Mouse (Mus musculus): Measurements from ENCODE around the gene Rnf208. TPM values are rescaled to one million over a fixed set of nuclear protein-coding genes. Genes with fewer than 3 reads are reported as not detected.

The Rnf208 gene
- polyA plus RNA-seq, 1 experiment from 2014 or later = 11.3 TPM

DNA sequence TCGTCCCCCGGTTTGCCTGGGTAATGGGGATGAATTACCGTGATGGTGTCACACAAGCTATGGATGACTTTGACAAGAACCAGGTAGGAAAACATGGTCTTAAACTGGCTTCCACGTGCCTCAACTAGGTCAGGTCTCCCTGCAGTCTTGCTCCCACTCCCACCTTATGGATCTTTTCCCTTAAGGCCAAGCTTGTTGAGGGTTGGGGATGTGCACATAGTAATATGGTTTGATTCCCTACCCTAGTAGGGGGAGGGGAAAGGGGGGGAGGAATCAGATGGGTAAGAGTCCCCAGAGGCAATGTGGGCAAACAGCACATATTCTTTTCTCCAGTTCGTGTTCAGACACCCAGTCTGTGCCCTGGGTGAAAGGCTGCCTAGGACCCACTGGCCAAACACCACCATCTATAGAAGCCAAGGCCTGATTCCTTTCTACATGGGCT, 20.7 kb upstream of the Rnf208 start:
- WGBS = 65% methylated on average over 5 of the region's 5 CpGs
- Histone ChIP-seq H3K36me3 (ENCODE audit: control insufficient read depth, insufficient read depth, low read length) (0 out of 2 replicates have a peak, but pooled peaks cover 5% of the 10 kb centered on the region), H3K4me3 (replicated peaks; ENCODE audit: low read length) (no peak overlapping the region), H3K4me1 (ENCODE audit: control insufficient read depth, insufficient read depth, low read length) (peaks cover 17% of the 10 kb centered on the region), H3K27ac (ENCODE audit: low read length) (no peak overlapping the region), H3K9me3 (replicated peaks; ENCODE audit: control insufficient read depth, low read length) (no peaks in the 10 kb centered on the region), H3K9ac (ENCODE audit: low read length) (no peak overlapping the region), H3K27me3 (ENCODE audit: control insufficient read depth, insufficient read depth, low read length) (no peaks in the 10 kb centered on the region), H3K4me2 (ENCODE audit: low read depth, low read length) (no peak overlapping the region)
- ATAC-seq (ENCODE audit: insufficient read depth, low FRiP score) = no peak

DNA sequence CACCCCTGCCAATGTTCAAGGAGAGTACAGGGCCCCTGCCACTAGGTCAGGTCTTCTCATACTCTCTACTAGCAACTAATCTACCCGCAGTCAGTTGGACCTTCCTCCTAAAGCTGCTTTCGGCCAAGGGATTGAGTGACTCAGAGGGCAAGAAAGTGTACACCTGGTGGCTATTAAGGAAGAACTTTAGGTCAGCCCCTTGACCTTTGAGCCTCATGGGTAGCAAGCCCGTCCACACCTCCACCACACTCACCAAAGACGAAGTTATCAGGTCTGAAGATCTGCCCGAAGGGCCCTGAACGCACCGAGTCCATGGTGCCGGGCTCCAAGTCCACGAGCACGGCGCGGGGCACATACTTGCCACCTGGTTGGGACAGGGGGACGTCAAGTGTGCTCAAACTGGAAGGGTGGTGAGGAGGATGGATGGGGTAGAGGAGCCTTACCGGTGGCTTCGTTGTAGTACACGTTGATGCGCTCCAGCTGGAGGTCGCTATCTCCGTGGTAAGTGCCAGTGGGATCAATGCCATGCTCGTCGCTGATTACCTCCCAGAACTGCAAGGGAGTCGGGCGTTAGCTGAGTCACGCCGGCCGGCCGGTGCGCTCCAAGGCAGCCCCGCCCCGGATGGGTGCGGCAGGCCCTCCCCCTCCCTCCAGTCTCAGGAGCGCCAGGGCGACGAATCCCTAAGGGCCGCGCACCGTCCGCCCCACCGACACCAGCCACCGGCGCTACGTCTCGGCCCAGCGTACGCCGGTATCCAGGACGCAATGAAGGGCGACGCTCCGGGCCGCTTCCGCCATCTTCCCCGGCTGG, 18.2 kb upstream of the Rnf208 start:
- no peaks in the 10 kb centered on the region for H3K9me3 ChIP-seq (replicated peaks; ENCODE audit: control insufficient read depth, low read length)
- H3K27ac ChIP-seq (ENCODE audit: low read length) = peak overlapping the region; percentile 98
- H3K4me1 ChIP-seq (ENCODE audit: control insufficient read depth, insufficient read depth, low read length) = peaks cover 21% of the 10 kb centered on the region
- H3K36me3 ChIP-seq (ENCODE audit: control insufficient read depth, insufficient read depth, low read length) = 0 out of 2 replicates have a peak, but pooled peaks cover 5% of the 10 kb centered on the region
- under 1% methylated on average over 53 of the region's 53 CpGs for WGBS
- H3K27me3 ChIP-seq (ENCODE audit: control insufficient read depth, insufficient read depth, low read length) = no peaks in the 10 kb centered on the region
- H3K4me3 ChIP-seq (replicated peaks; ENCODE audit: low read length) = peak overlapping the region; percentile 93
- peak overlapping the region; percentile 98 for H3K4me2 ChIP-seq (ENCODE audit: low read depth, low read length)
- ATAC-seq (ENCODE audit: insufficient read depth, low FRiP score) = peak; percentile 67
- peak overlapping the region; percentile 91 for H3K9ac ChIP-seq (ENCODE audit: low read length)

DNA sequence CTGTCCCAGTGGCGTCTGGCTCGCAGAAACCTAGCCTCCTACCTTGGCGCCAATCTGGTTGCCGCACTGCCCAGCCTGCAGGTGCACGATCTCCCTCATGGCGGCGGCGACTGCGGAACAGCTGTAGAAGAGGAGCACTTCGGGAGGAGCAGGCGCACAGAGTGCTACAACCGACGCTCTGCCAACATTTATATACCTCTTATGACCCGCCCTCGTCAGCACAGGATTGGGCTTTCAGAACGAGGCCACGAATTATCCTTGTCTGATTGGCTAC, 17.6 kb upstream of the Rnf208 start, which contains the start of gene Tubb4b:
TSS of gene Tubb4b (minus strand) at position 211 of the 274 bp plus-strand sequence.
- Histone ChIP-seq H3K27ac (ENCODE audit: low read length) (peak within 1 kb of the TSS; percentile 99), H3K9ac (ENCODE audit: low read length) (peak within 1 kb of the TSS; percentile 91), H3K4me2 (ENCODE audit: low read depth, low read length) (peak within 1 kb of the TSS; percentile 98), H3K36me3 (ENCODE audit: control insufficient read depth, insufficient read depth, low read length) (0 out of 2 replicates have a peak, but pooled peaks cover 5% of the 10 kb centered on the region), H3K9me3 (replicated peaks; ENCODE audit: control insufficient read depth, low read length) (no peaks in the 10 kb centered on the region), H3K4me3 (replicated peaks; ENCODE audit: low read length) (peak within 1 kb of the TSS; percentile 93), H3K4me1 (ENCODE audit: control insufficient read depth, insufficient read depth, low read length) (peaks cover 22% of the 10 kb centered on the region), H3K27me3 (ENCODE audit: control insufficient read depth, insufficient read depth, low read length) (no peaks in the 10 kb centered on the region)
- WGBS = 0% methylated on average over 17 of the region's 17 CpGs
- ATAC-seq (ENCODE audit: insufficient read depth, low FRiP score) = no peak

DNA sequence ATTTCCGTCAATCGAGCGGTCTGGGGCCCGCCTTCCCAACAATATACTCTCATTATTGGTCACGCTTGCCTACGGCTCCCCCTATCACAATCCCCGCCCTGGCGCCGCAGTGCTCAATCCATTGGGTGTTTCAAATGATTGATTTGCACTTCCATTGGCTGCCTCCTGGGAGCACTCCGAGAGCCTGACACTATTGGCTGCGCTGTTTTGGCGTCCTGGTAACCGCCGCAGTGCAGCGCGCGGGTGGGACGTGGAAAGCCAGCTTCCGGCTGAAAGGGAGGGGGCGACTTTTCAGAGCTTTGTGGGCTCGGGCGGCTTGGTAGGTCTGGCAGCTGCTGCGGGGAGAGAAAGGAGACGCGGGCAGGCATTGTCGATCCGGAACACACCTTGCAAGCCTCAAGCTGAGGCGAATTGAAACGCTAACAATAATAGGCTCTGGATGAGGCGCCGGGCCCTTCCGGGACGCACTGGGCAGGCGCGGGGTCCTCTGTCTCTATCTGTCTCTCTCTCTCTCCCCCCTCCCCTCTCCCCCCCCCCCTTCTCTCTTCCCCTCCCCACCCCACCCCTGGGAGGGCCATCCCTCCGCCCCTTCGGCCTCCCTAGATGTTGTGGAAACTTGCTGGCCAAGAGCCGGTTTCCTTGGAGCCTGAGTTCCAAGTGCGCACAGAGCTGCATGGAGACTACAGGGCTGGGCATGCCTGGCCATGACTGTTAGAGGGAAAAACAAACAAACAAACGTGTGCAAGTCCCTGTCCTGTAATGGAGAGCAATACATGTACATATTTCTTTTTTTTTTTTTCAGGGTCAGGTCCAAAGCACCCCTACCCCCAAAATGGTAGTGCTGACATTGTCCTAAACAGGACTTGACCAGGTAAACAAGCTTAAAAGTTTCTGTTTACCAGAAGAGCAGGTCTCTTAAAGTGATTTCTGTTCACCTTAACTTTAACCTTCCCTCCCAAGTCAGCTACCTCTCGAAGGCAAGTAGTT, 17.0 kb upstream of the Rnf208 start:
- peak overlapping the region; percentile 99 for H3K27ac ChIP-seq (ENCODE audit: low read length)
- peaks cover 22% of the 10 kb centered on the region for H3K4me1 ChIP-seq (ENCODE audit: control insufficient read depth, insufficient read depth, low read length)
- H3K9me3 ChIP-seq (replicated peaks; ENCODE audit: control insufficient read depth, low read length) = no peaks in the 10 kb centered on the region
- peak overlapping the region; percentile 63 for H3K4me3 ChIP-seq (replicated peaks; ENCODE audit: low read length)
- peak overlapping the region; percentile 75 for H3K9ac ChIP-seq (ENCODE audit: low read length)
- 2% methylated on average over 41 of the region's 41 CpGs for WGBS
- H3K4me2 ChIP-seq (ENCODE audit: low read depth, low read length) = peak overlapping the region; percentile 60
- H3K36me3 ChIP-seq (ENCODE audit: control insufficient read depth, insufficient read depth, low read length) = 0 out of 2 replicates have a peak, but pooled peaks cover 5% of the 10 kb centered on the region
- peak; percentile 95 for ATAC-seq (ENCODE audit: insufficient read depth, low FRiP score)
- H3K27me3 ChIP-seq (ENCODE audit: control insufficient read depth, insufficient read depth, low read length) = no peaks in the 10 kb centered on the region

DNA sequence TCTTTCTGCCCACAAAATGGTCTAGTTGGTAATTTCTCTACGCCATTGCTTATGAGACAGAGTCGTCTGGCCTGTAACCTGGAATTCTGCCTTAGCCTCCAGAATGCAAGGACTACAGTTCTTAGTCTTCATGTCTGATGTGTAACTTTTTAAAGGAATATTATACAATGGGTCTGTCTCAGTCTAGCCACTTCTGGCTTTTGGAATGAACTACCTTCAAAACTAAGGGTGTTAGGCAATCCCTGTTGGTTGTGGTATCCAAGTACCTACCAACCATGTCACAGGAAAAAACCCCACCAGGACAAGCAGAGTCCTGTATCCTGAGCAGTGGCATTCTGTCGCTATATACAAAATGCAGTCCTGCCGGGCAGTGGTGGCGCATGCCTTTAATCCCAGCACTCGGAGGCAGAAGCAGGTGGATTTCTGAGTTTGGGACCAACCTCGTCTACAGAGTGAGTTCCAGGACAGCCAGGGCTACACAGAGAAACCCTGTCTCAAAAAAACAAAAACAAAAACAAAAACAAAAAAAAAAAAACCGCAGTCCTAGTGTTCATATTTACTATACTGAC, 16.2 kb upstream of the Rnf208 start:
- WGBS = 68% methylated on average over 8 of the region's 8 CpGs
- peak overlapping the region; percentile 75; the same call in 1 of the 2 replicates for H3K9ac ChIP-seq (ENCODE audit: low read length)
- no peaks in the 10 kb centered on the region for H3K9me3 ChIP-seq (replicated peaks; ENCODE audit: control insufficient read depth, low read length)
- H3K36me3 ChIP-seq (ENCODE audit: control insufficient read depth, insufficient read depth, low read length) = 0 out of 2 replicates have a peak, but pooled peaks cover 5% of the 10 kb centered on the region
- H3K27me3 ChIP-seq (ENCODE audit: control insufficient read depth, insufficient read depth, low read length) = no peaks in the 10 kb centered on the region
- peak overlapping the region; percentile 60 for H3K4me2 ChIP-seq (ENCODE audit: low read depth, low read length)
- ATAC-seq (ENCODE audit: insufficient read depth, low FRiP score) = no peak
- H3K27ac ChIP-seq (ENCODE audit: low read length) = peak overlapping the region; percentile 99
- H3K4me3 ChIP-seq (replicated peaks; ENCODE audit: low read length) = peak overlapping the region; percentile 63
- H3K4me1 ChIP-seq (ENCODE audit: control insufficient read depth, insufficient read depth, low read length) = peaks cover 22% of the 10 kb centered on the region

DNA sequence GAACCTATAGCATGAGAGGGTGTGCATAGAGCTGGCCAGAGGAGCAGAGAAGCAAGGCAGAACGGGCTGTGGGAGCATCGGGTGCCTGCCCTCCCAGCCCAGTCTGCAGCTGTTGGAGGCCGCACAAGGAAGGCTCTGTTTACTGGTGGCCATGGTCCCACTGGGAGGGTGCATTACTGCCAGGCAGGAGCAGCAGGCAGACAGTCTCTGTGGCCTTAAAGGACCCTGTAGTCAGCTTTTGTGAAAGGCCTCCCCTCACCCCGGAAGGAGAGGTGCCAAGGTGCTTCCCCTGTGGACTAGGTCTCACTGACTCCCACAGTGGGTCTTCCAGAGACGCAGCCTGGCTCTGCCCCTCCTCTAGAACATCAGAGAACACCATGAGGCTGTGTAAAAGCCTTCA, 15.2 kb upstream of the Rnf208 start:
- H3K27me3 ChIP-seq (ENCODE audit: control insufficient read depth, insufficient read depth, low read length) = no peaks in the 10 kb centered on the region; the same call in 1 of the 2 replicates
- H3K27ac ChIP-seq (ENCODE audit: low read length) = no peak overlapping the region
- H3K4me2 ChIP-seq (ENCODE audit: low read depth, low read length) = no peak overlapping the region
- no peak overlapping the region for H3K9ac ChIP-seq (ENCODE audit: low read length)
- H3K9me3 ChIP-seq (replicated peaks; ENCODE audit: control insufficient read depth, low read length) = no peaks in the 10 kb centered on the region
- 0 out of 2 replicates have a peak, but pooled peaks cover 3% of the 10 kb centered on the region for H3K36me3 ChIP-seq (ENCODE audit: control insufficient read depth, insufficient read depth, low read length)
- peaks cover 22% of the 10 kb centered on the region for H3K4me1 ChIP-seq (ENCODE audit: control insufficient read depth, insufficient read depth, low read length)
- ATAC-seq (ENCODE audit: insufficient read depth, low FRiP score) = no peak
- no peak overlapping the region for H3K4me3 ChIP-seq (replicated peaks; ENCODE audit: low read length)
- WGBS = 78% methylated on average over 5 of the region's 5 CpGs

DNA sequence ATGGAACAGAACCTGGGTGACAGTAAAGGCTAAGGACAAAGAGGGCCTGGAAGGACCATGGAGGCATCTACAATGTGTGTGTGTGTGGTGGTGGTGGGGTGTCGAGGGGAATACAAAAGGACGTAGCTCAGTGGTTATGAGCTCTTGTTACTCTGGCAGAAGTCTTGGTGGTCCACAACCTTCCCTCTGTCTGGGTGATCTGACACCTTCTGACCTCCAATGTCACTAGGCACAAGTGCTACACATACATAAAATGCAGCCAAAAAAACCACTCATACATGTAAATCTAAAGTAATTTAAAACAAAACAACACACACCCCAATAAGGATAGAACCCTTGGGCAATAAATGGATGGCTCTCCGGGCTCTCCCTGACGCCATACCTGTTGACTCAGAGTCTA, 14.6 kb upstream of the Rnf208 start:
- WGBS = 94% methylated on average over 4 of the region's 4 CpGs
- Histone ChIP-seq H3K36me3 (ENCODE audit: control insufficient read depth, insufficient read depth, low read length) (no peaks in the 10 kb centered on the region), H3K27me3 (ENCODE audit: control insufficient read depth, insufficient read depth, low read length) (no peaks in the 10 kb centered on the region; the same call in 1 of the 2 replicates), H3K4me2 (ENCODE audit: low read depth, low read length) (no peak overlapping the region), H3K9me3 (replicated peaks; ENCODE audit: control insufficient read depth, low read length) (no peaks in the 10 kb centered on the region), H3K4me3 (replicated peaks; ENCODE audit: low read length) (no peak overlapping the region), H3K27ac (ENCODE audit: low read length) (no peak overlapping the region), H3K9ac (ENCODE audit: low read length) (no peak overlapping the region), H3K4me1 (ENCODE audit: control insufficient read depth, insufficient read depth, low read length) (peaks cover 22% of the 10 kb centered on the region)
- no peak for ATAC-seq (ENCODE audit: insufficient read depth, low FRiP score)

DNA sequence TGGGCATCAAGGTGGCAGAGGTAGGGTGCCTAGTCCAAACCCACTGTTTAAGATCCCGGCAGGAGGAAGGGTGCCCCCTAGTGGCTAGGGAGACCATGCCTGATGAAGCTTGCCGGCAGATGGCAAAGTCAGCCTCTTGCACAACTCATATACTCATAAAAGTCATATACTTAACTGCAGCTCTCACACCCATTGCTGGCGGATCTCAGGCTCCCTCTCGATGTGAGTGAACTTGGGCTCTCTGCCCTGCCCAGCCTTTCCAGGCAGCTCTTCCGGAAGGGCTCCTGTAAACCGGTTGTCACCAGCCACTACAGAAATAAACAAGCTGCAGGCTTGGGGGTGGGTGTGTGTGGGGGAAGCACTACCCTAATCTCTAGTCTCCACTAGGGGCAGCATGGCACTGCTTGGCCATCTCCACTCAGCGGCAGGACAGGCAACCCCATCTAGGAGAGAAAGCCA, 13.6 kb upstream of the Rnf208 start:
- ATAC-seq (ENCODE audit: insufficient read depth, low FRiP score) = 0 out of 2 replicates have a peak, but pooled peaks have one; percentile 5
- H3K36me3 ChIP-seq (ENCODE audit: control insufficient read depth, insufficient read depth, low read length) = no peaks in the 10 kb centered on the region
- H3K9me3 ChIP-seq (replicated peaks; ENCODE audit: control insufficient read depth, low read length) = no peaks in the 10 kb centered on the region
- peak overlapping the region; percentile 49 for H3K4me2 ChIP-seq (ENCODE audit: low read depth, low read length)
- peak overlapping the region; percentile 72 for H3K27ac ChIP-seq (ENCODE audit: low read length)
- H3K4me3 ChIP-seq (replicated peaks; ENCODE audit: low read length) = peak overlapping the region; percentile 30
- peaks cover 20% of the 10 kb centered on the region for H3K4me1 ChIP-seq (ENCODE audit: control insufficient read depth, insufficient read depth, low read length)
- H3K9ac ChIP-seq (ENCODE audit: low read length) = peak overlapping the region; percentile 64
- 2% methylated on average over 7 of the region's 7 CpGs for WGBS
- no peaks in the 10 kb centered on the region; the same call in 1 of the 2 replicates for H3K27me3 ChIP-seq (ENCODE audit: control insufficient read depth, insufficient read depth, low read length)

Measured in stomach, embryonic 16.5 days (tissue).